Mouse (Mus musculus): ENCODE data around the gene Rtn4r.

- no peak for TF ChIP-seq CTCF (IDR thresholded peaks at IDR 0.05; ENCODE audit: insufficient read depth, low read depth, low read length)
- no peak for TF ChIP-seq POLR2A (IDR thresholded peaks at IDR 0.05; ENCODE audit: insufficient read depth, low read depth, low read length)
These were observed 4.7 kb upstream of the Rtn4r start for GRCm38 (mm10) chr16:18122740-18123139.
